Mouse (Mus musculus): ENCODE data around the gene Foxa3.
"Not testable (repeated sequence)": the region's sequence is repeated elsewhere in the genome, so short reads cannot be mapped to it uniquely, and the experiment has no call there.

The Foxa3 gene

DNA sequence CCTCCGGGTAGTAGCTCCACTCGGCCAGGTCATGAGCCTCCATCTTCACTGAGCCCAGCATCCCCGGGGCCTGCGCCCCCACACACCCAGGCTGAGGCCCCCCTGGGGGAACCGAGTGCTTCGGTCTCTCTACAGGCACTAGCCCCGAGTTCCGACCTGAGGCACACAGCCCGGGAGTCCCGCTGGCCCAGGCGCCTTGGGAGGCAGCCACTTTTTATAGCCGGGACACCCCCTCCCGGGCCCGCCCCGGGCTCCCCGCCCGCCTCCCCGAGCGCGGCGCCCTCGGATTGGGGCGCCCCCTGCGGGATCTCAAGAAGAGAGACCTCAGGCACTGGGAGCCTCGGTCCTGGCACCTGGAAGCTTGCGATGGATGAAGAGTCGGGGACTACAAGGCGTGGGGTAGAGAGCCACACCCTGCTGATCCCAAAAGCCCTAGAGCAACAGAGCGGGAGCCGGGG is at the start of gene Foxa3:
Gene Foxa3 (minus strand): TSS at position 182 of the 458 bp plus-strand sequence.
- no peak for DNase-seq (ENCODE audit: low spot score in 2 of 2)

DNA sequence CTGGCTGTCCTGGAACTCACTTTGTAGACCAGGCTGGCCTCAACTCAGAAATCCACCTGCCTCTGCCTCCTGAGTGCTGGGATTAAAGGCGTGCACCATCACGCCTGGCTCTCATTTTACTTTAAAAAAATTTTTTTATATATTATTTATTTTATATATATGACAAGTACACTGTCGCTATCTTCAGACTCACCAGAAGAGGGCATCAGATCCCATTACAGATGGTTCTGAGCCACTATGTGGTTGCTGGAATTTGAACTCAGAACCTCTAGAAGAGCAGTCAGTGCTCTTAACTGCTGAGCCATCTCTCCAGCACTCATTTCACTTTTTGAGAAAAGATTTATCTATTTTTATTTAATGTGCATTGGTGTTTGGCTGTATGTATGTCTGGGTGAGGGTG is 47.7 kb upstream of the Foxa3 start:
- not testable (repeated sequence) for DNase-seq (ENCODE audit: low spot score in 2 of 2)

DNA sequence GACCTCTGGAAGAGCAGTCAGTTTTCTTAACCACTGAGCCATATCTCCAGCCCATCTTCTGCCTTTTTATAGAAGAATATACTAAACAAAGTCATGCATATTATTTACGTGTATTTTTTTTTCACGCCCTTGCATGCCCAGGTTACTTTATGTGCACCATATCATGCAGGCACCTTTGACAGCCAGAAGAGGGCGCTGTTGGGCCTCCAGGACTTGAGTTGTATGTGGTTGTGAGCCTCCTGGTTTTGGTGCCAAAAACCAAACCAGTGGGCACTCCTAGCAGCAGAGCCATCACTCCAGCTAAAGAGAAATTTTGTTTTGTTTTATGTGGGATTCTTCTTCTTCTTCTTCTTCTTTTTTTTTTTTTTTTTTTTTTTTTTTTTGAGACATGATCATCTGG is 46.2 kb upstream of the Foxa3 start:
- DNase-seq (ENCODE audit: low spot score in 2 of 2): no peak

GRCm38 (mm10) chr7:19068707-19069106 is 45.4 kb upstream of the Foxa3 start:
- peak in 1 of 2 experiments; percentile 72 for DNase-seq (ENCODE audit: low spot score in 2 of 2)

- DNase-seq (ENCODE audit: low spot score in 2 of 2): no peak
Observed at GRCm38 (mm10) chr7:19067935-19068334, 44.6 kb upstream of the Foxa3 start.

DNA sequence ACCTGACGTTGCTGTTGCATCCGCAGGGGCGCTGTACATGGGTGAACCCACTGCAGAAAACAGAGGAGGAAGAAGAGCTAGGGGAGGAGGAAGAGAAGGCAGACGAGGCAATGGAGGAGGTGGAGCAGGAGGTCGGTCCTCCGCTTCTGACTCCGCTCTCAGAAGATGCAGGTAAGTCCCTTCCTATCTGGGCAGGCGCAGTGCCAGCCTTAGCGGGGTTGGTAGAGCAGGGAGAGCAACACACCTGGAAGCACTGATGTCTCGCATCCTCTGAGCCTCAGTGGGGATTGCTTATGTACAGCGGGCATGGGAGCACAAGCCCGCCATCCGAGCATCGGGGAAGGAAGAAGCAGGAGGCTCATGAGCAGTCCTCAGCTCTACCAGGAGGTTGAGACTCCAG is 43.7 kb upstream of the Foxa3 start:
- no peak for DNase-seq (ENCODE audit: low spot score in 2 of 2)

DNA sequence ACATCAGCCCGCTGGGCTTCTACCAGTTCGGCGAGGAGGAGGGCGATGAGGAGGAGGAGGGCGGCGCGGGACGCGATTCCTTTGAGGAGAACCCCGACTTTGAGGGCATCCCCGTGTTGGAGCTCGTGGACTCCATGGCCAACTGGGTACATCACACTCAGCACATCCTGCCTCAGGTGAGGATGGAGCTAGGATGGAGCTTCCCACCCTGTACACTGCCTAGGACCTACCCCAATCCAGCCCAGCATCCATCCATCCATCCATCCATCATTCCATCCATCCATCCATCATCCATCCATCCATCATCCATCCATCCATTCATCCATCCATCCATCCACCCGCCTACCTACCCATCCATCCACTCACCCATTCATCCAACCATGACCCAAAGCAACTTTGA is 42.6 kb upstream of the Foxa3 start:
- no peak for DNase-seq (ENCODE audit: low spot score in 2 of 2)

- DNase-seq (ENCODE audit: low spot score in 2 of 2): no peak
Observed at GRCm38 (mm10) chr7:19057405-19057804, 34.1 kb upstream of the Foxa3 start.

DNA sequence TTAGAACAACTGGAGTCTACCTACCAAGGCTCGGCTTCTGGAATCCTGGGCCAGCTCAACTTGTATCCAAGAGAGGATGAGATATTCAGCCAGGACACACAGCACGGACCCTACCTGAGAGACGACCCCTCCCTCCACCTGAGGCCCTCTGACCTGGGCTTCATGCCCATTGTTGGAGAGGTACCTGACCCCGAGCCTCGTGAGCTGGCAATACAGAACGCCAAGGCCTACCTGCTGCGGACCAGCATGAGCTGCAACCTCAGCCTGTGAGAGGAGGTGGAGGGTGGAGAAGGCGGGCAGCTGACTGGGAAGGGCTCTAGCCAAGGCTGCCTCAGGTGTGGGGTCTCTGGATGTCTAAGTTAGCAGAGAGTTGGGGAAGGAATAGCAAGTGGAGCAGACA is 31.8 kb upstream of the Foxa3 start:
- DNase-seq (ENCODE audit: low spot score in 2 of 2): no peak

- no peak for DNase-seq (ENCODE audit: low spot score in 2 of 2)
Observed at GRCm38 (mm10) chr7:19054777-19055076, 31.4 kb upstream of the Foxa3 start.

DNA sequence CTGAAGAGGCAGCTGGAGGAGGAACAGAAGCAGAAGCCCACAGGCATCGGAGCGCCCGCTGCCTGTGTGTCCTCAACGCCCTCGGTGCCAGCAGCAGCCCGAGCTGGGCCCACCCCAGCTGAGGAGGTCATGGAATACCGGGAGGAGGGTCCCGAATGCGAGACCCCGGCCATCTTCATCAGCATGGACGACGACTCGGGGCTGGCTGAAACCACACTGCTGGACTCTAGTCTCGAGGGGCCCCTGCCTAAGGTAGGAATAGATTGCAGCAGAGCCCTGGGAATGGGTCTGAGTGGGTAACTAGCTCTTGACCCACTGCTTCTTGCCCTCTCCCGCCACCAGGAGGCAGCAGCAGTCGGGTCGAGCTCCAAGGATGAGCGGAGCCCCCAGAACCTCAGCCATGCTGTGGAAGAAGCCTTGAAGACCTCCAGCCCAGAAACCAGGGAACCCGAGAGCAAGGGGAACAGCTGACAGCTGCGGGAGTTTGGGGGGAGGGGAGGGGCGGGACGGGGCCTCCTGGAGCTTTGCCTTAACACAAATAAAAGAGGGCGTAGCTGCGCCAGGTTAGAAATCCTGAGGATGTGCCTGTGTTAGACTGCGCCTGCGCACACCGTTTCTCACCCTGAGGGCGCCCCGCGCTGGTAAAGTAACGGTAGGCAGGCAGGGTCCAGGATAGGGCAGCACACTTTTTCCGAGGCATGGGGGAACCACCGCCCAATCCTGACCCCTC is 30.9 kb upstream of the Foxa3 start, which contains the start of gene Rsph6a:
Gene Rsph6a (plus strand): TSS at position 644 of the 730 bp plus-strand sequence.
- DNase-seq (ENCODE audit: low spot score in 2 of 2): peak in 1 of 2 experiments; percentile 42

GRCm38 (mm10) chr7:19053136-19053532 is 29.8 kb upstream of the Foxa3 start:
- no peak for DNase-seq (ENCODE audit: low spot score in 2 of 2)

DNA sequence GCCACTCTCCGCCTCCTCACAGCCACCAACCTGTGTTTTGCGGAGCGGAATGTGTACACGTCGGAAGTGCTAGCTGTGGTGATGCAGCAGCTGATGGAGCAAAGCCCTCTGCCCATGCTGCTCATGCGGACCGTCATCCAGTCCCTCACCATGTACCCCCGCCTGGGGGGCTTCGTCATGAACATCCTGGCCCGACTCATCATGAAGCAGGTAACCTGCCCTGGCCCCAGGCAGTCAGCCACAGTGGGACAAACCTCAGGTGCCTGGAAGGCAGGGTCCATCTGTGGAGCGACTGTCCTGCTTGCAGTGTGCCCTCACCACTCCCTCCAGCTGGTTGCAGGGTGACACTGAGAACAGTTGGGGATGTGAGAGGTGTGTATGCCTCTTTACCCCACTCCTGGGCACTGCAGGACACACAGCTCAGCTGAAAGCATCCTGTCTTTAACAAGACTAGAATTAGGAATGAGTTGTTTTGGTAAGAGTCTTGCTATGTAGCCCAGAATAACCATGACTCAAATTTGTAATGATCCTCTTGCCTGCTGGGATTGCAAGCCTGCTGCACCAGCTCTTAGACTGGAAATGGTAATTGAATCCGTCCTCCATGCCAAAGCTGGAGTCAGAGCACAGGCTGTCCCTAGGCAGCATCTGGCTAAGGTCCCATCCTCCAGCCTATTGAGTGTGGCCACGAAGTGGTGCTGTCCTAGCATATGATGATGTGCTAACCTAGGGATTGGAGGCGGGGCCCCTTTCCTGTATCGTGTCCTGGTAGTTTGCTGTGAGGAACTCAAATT is 29.2 kb upstream of the Foxa3 start:
- DNase-seq (ENCODE audit: low spot score in 2 of 2): peak in 1 of 2 experiments; percentile 33

GRCm38 (mm10) chr7:19051161-19051560 is 27.8 kb upstream of the Foxa3 start:
- no peak for DNase-seq (ENCODE audit: low spot score in 2 of 2)

- DNase-seq (ENCODE audit: low spot score in 2 of 2): no peak
Observed at GRCm38 (mm10) chr7:19050172-19050571, 26.8 kb upstream of the Foxa3 start.

- DNase-seq (ENCODE audit: low spot score in 2 of 2): no peak
Observed at GRCm38 (mm10) chr7:19049252-19049651, 25.9 kb upstream of the Foxa3 start.

- no peak for DNase-seq (ENCODE audit: low spot score in 2 of 2)
Observed at GRCm38 (mm10) chr7:19048006-19048527, 24.7 kb upstream of the Foxa3 start.

GRCm38 (mm10) chr7:19046286-19047069 is 23.1 kb upstream of the Foxa3 start:
- DNase-seq (ENCODE audit: low spot score in 2 of 2): no peak

GRCm38 (mm10) chr7:19044616-19045015 is 21.3 kb upstream of the Foxa3 start:
- DNase-seq (ENCODE audit: low spot score in 2 of 2): no peak

GRCm38 (mm10) chr7:19031641-19032040 is 8.3 kb upstream of the Foxa3 start:
- no peak for DNase-seq (ENCODE audit: low spot score in 2 of 2)

GRCm38 (mm10) chr7:19029084-19029653 is 5.8 kb upstream of the Foxa3 start:
- no peak for DNase-seq (ENCODE audit: low spot score in 2 of 2)

GRCm38 (mm10) chr7:19028067-19028466 is 4.7 kb upstream of the Foxa3 start:
- no peak for DNase-seq (ENCODE audit: low spot score in 2 of 2)

Measured in frontal cortex, postnatal 14 days (tissue).